Mouse (Mus musculus) liver, embryonic 11.5 days (tissue): ENCODE data around the gene Garem2. TPM values are rescaled to one million over a fixed set of nuclear protein-coding genes. Genes with fewer than 3 reads are reported as not detected.

Source experiments
- ATAC-seq: fragments of 200-750 bp; cut with Nextera tagmentation; replicated peaks from 2 replicates; pipeline ENCODE4 v1.8.0; 2017; ENCODE audit warnings: moderate number of reproducible peaks, mild to moderate bottlenecking, moderate TSS enrichment, moderate library complexity; ENCODE audit not compliant: low FRiP score
- DNase-seq: peaks from one replicate; pipeline ENCODE4 v3.0.0-alpha.2; 2017; ENCODE audit warnings: low spot score
- H3K27ac ChIP-seq: fragments of 300-500 bp; sonication (generic); 2 replicates; pipeline ENCODE4 v1.5.1; 2014; ENCODE audit warnings: mild to moderate bottlenecking, low read depth, low read length, control low read depth
- H3K27me3 ChIP-seq: fragments of 300-500 bp; sonication (generic); replicated peaks from 2 replicates; pipeline ENCODE4 v1.6.1; 2014; ENCODE audit warnings: low read length, mixed read lengths; ENCODE audit not compliant: control insufficient read depth, insufficient read depth
- H3K36me3 ChIP-seq: fragments of 300-500 bp; sonication (generic); 2 replicates; pipeline ENCODE4 v1.6.1; 2014; ENCODE audit warnings: mild to moderate bottlenecking, low read length, moderate library complexity, mixed read lengths; ENCODE audit not compliant: control insufficient read depth, insufficient read depth
- H3K4me1 ChIP-seq: fragments of 300-500 bp; sonication (generic); replicated peaks from 2 replicates; pipeline ENCODE4 v1.6.1; 2014; ENCODE audit warnings: low read length, mixed read lengths; ENCODE audit not compliant: control insufficient read depth, insufficient read depth
- H3K4me2 ChIP-seq: fragments of 300-500 bp; sonication (generic); 2 replicates; pipeline ENCODE4 v1.6.1; 2014; ENCODE audit warnings: mild to moderate bottlenecking, control low read depth, moderate library complexity
- H3K4me3 ChIP-seq: fragments of 300-500 bp; sonication (generic); 2 replicates; pipeline ENCODE4 v1.5.1; 2014; ENCODE audit warnings: low read depth, low read length, control low read depth
- H3K9ac ChIP-seq: fragments of 300-500 bp; sonication (generic); 2 replicates; pipeline ENCODE4 v1.6.1; 2014; ENCODE audit warnings: low read depth, low read length, control low read depth
- H3K9me3 ChIP-seq: fragments of 300-500 bp; sonication (generic); 2 replicates; pipeline ENCODE4 v1.6.1; 2016; ENCODE audit warnings: low read length, inconsistent platforms, mixed read lengths; ENCODE audit not compliant: control insufficient read depth
- WGBS: fragments of 180-500 bp; shearing (Covaris S2); extraction: QIAGEN DNeasy Blood & Tissue Kit; methylation state at CpG from one replicate; pipeline ENCODE4 v1.1.7; 2014; 5-methylcytosine and 5-hydroxymethylcytosine counted together
- polyA plus RNA-seq: library from polyadenylated mRNA; unstranded; fragments of >200 nt; fragmentation: Nextera tagmentation; extraction: Ambion mirVana; gene quantifications from 2 replicates; pipeline ENCODE4 v1.2.1, GENCODE M21; 2014

The Garem2 gene
- polyA plus RNA-seq, 1 experiment from 2014 or later, result 0.18 TPM

GRCm38 (mm10) chr5:30108233-30108632, 3.3 kb downstream of the Garem2 start:
- no peak overlapping the region for H3K4me3 ChIP-seq
- H3K27me3 ChIP-seq, result peaks cover 88% of the 10 kb centered on the region
- 68% methylated on average over 6 of the region's 6 CpGs for WGBS
- DNase-seq (no peak), ATAC-seq (no peak)
- H3K27ac ChIP-seq, result no peak overlapping the region
- H3K36me3 ChIP-seq, result no peaks in the 10 kb centered on the region
- no peaks in the 10 kb centered on the region for H3K9me3 ChIP-seq
- no peak overlapping the region for H3K9ac ChIP-seq
- peaks cover 11% of the 10 kb centered on the region for H3K4me1 ChIP-seq
- no peak overlapping the region for H3K4me2 ChIP-seq

- H3K4me3 ChIP-seq, result no peak overlapping the region
- H3K9me3 ChIP-seq, result no peaks in the 10 kb centered on the region
- no peaks in the 10 kb centered on the region for H3K36me3 ChIP-seq
- H3K4me1 ChIP-seq, result peaks cover 14% of the 10 kb centered on the region
- H3K27ac ChIP-seq, result no peak overlapping the region
- H3K27me3 ChIP-seq, result peaks cover 89% of the 10 kb centered on the region
- H3K9ac ChIP-seq, result no peak overlapping the region
- WGBS, result 47% methylated on average over 2 of the region's 2 CpGs
- DNase-seq (no peak), ATAC-seq (no peak)
- H3K4me2 ChIP-seq, result no peak overlapping the region
Observed at GRCm38 (mm10) chr5:30109899-30110298, 4.9 kb downstream of the Garem2 start.

GRCm38 (mm10) chr5:30110371-30111060, 5.6 kb downstream of the Garem2 start:
- DNase-seq (no peak), ATAC-seq (0 out of 2 replicates have a peak, but pooled peaks have one; percentile 27)
- H3K36me3 ChIP-seq, result no peaks in the 10 kb centered on the region
- H3K9ac ChIP-seq, result no peak overlapping the region
- peaks cover 87% of the 10 kb centered on the region for H3K27me3 ChIP-seq
- H3K9me3 ChIP-seq, result no peaks in the 10 kb centered on the region
- peaks cover 15% of the 10 kb centered on the region for H3K4me1 ChIP-seq
- no peak overlapping the region for H3K27ac ChIP-seq
- 11% methylated on average over 22 of the region's 22 CpGs for WGBS
- peak overlapping the region; percentile 26 for H3K4me3 ChIP-seq
- peak overlapping the region; percentile 63 for H3K4me2 ChIP-seq

GRCm38 (mm10) chr5:30111126-30111525, 6.2 kb downstream of the Garem2 start:
- peak; percentile 60 for ATAC-seq
- no peak overlapping the region for H3K9ac ChIP-seq
- WGBS, result 1% methylated on average over 18 of the region's 18 CpGs

GRCm38 (mm10) chr5:30111771-30112170, 6.8 kb downstream of the Garem2 start:
- WGBS, result 56% methylated on average over 3 of the region's 3 CpGs
- peak overlapping the region; percentile 63 for H3K4me2 ChIP-seq

More at GRCm38 (mm10) chr5:30111126-30111525, 6.2 kb downstream of the Garem2 start:
- Histone ChIP-seq H3K4me1 (peaks cover 15% of the 10 kb centered on the region), H3K27ac (no peak overlapping the region), H3K4me2 (peak overlapping the region; percentile 63), H3K36me3 (no peaks in the 10 kb centered on the region), H3K9me3 (no peaks in the 10 kb centered on the region), H3K27me3 (peaks cover 87% of the 10 kb centered on the region), H3K4me3 (peak overlapping the region; percentile 26)
- DNase-seq, result peak; percentile 68

GRCm38 (mm10) chr5:30112533-30113068, 7.6 kb downstream of the Garem2 start:
- H3K9ac ChIP-seq, result no peak overlapping the region
- H3K9me3 ChIP-seq, result no peaks in the 10 kb centered on the region
- no peak overlapping the region for H3K4me3 ChIP-seq
- H3K4me2 ChIP-seq, result no peak overlapping the region
- 68% methylated on average over 3 of the region's 3 CpGs for WGBS
- H3K36me3 ChIP-seq, result peaks cover 2% of the 10 kb centered on the region; the same call in 1 of the 2 replicates
- no peak overlapping the region for H3K27ac ChIP-seq
- DNase-seq, result no peak
- H3K4me1 ChIP-seq, result peaks cover 15% of the 10 kb centered on the region
- H3K27me3 ChIP-seq, result peaks cover 73% of the 10 kb centered on the region
- ATAC-seq, result no peak

More at GRCm38 (mm10) chr5:30111771-30112170, 6.8 kb downstream of the Garem2 start:
- no peak overlapping the region for H3K27ac ChIP-seq
- no peak overlapping the region; the same call in 1 of the 2 replicates for H3K4me3 ChIP-seq
- H3K4me1 ChIP-seq, result peaks cover 15% of the 10 kb centered on the region
- H3K27me3 ChIP-seq, result peaks cover 81% of the 10 kb centered on the region
- no peaks in the 10 kb centered on the region for H3K36me3 ChIP-seq
- no peak for ATAC-seq
- no peak for DNase-seq
- H3K9me3 ChIP-seq, result no peaks in the 10 kb centered on the region
- no peak overlapping the region for H3K9ac ChIP-seq

GRCm38 (mm10) chr5:30113881-30114760, 9.2 kb downstream of the Garem2 start:
- H3K27me3 ChIP-seq, result peaks cover 65% of the 10 kb centered on the region
- H3K9me3 ChIP-seq, result no peaks in the 10 kb centered on the region
- WGBS, result under 1% methylated on average over 103 of the region's 103 CpGs
- peak overlapping the region; percentile 64 for H3K9ac ChIP-seq
- ATAC-seq (peak; percentile 37), DNase-seq (peak; percentile 77)
- H3K4me2 ChIP-seq, result peak overlapping the region; percentile 92
- H3K36me3 ChIP-seq, result peaks cover 7% of the 10 kb centered on the region
- peaks cover 15% of the 10 kb centered on the region for H3K4me1 ChIP-seq
- H3K27ac ChIP-seq, result no peak overlapping the region
- peak overlapping the region; percentile 57 for H3K4me3 ChIP-seq

- Histone ChIP-seq H3K27ac (no peak overlapping the region), H3K9ac (peak overlapping the region; percentile 64)
Observed at GRCm38 (mm10) chr5:30114761-30115140, 9.8 kb downstream of the Garem2 start.

More at GRCm38 (mm10) chr5:30114761-30115140, 9.8 kb downstream of the Garem2 start:
- H3K4me2 ChIP-seq, result peak overlapping the region; percentile 92
- H3K4me1 ChIP-seq, result peaks cover 15% of the 10 kb centered on the region
- DNase-seq (no peak), ATAC-seq (peak; percentile 13; the same call in 1 of the 2 replicates)
- H3K36me3 ChIP-seq, result peaks cover 11% of the 10 kb centered on the region
- H3K9me3 ChIP-seq, result no peaks in the 10 kb centered on the region
- WGBS, result under 1% methylated on average over 28 of the region's 28 CpGs
- peaks cover 62% of the 10 kb centered on the region for H3K27me3 ChIP-seq
- peak overlapping the region; percentile 57 for H3K4me3 ChIP-seq
